Mouse (Mus musculus): ENCODE measurements around the gene Ercc1. TPM values are rescaled to one million over a fixed set of nuclear protein-coding genes. Genes with fewer than 3 reads are reported as not detected.
A peak's percentile ranks its signal among the peaks of the same experiment; 100 is the strongest.

Gene Ercc1
- polyA plus RNA-seq, 1 experiment from 2014 or later = 108 TPM

DNA sequence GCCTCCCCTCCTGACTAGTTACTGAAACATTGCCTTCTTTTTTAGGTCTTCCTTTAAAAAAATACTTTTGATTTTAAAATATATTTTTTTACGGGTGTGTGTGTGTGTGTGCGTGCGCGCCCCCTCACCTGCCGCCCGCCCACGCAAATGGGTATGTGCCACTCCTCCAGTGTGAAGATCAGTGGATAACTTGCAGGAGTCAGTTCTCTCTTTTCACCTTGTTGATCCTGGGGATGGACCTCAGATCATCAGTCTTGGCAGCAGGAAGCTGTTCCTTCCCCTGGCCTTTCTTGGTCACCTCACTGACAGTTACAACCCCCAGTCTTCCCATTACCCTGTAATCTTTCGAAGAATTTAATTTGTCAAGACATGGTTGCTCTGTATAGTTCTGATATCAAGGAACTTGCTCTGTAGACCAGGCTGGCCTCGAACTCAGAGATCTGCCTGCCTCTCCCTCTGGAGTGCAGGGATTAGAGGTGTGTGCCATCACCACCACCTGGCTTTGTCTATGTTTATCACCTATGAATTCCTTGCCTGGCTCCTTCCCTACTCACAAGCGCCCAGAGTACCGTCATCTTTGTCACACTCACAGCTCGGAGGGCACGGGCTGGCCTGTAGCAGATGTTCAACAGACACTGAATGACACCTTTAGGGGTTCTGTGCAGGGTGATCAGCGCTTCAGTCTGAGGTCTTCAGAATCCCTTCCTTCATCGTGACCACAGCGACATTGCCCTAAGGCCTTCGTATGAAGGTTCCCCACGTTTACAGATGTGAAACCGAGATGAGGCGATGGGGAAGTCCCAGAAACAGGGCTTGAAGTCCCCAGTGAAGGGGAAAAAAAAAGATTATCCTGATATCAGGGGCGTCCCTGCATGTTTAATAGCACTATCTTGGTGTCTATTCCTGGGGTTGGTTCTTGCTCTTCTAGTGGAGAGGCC is 19.0 kb upstream of the Ercc1 start:
- H3K4me2 ChIP-seq (replicated peaks; ENCODE audit: low read depth, low read length) = no peak overlapping the region
- H3K36me3 ChIP-seq (ENCODE audit: control insufficient read depth, insufficient read depth, low read length) = no peaks in the 10 kb centered on the region
- no peaks in the 10 kb centered on the region for H3K9me3 ChIP-seq (ENCODE audit: control insufficient read depth, low read length)
- 77% methylated on average over 21 of the region's 21 CpGs for WGBS
- no peak overlapping the region for H3K27ac ChIP-seq (ENCODE audit: low read depth, low read length)
- H3K4me1 ChIP-seq (replicated peaks; ENCODE audit: control insufficient read depth, insufficient read depth, low read length) = 0 out of 2 replicates have a peak, but pooled peaks cover 7% of the 10 kb centered on the region
- DNase-seq (ENCODE audit: low spot score) (no peak), ATAC-seq (ENCODE audit: low FRiP score) (no peak)
- H3K27me3 ChIP-seq (ENCODE audit: control insufficient read depth, insufficient read depth, low read length) = no peaks in the 10 kb centered on the region
- H3K9ac ChIP-seq (ENCODE audit: low read depth, low read length) = no peak overlapping the region
- H3K4me3 ChIP-seq (ENCODE audit: low read depth, low read length) = no peak overlapping the region

DNA sequence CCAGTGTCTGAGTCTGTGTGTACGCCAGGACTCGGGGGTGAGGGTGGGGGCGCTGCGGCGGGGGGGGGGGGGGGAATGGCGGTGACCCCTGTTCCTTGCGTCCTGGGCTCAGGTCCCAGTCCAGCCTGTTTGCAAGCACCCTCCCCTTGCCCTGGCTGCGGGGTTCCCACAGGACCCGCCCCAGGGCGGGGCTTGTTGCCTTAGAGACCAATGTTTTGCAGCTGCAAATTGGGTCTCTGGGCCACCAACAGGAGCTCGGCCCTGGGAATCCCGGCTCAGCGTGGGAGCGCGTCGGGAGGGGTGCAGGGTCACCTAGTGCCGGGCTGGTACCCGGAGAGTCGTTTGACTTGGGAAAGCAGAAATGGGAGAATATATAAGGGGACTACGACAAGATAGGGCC is 18.2 kb upstream of the Ercc1 start:
- Histone ChIP-seq H3K4me2 (replicated peaks; ENCODE audit: low read depth, low read length) (peak overlapping the region; percentile 49), H3K4me1 (replicated peaks; ENCODE audit: control insufficient read depth, insufficient read depth, low read length) (0 out of 2 replicates have a peak, but pooled peaks cover 7% of the 10 kb centered on the region), H3K9me3 (ENCODE audit: control insufficient read depth, low read length) (no peaks in the 10 kb centered on the region), H3K36me3 (ENCODE audit: control insufficient read depth, insufficient read depth, low read length) (no peaks in the 10 kb centered on the region), H3K9ac (ENCODE audit: low read depth, low read length) (0 out of 2 replicates have a peak overlapping the region, but pooled peaks have one; percentile 3), H3K27me3 (ENCODE audit: control insufficient read depth, insufficient read depth, low read length) (no peaks in the 10 kb centered on the region), H3K4me3 (ENCODE audit: low read depth, low read length) (peak overlapping the region; percentile 27), H3K27ac (ENCODE audit: low read depth, low read length) (no peak overlapping the region; the same call in 1 of the 2 replicates)
- peak; percentile 93 for DNase-seq (ENCODE audit: low spot score)
- ATAC-seq (ENCODE audit: low FRiP score) = peak; percentile 71
- whole genome bisulfite sequencing = 1% methylated on average over 19 of the region's 20 CpGs

DNA sequence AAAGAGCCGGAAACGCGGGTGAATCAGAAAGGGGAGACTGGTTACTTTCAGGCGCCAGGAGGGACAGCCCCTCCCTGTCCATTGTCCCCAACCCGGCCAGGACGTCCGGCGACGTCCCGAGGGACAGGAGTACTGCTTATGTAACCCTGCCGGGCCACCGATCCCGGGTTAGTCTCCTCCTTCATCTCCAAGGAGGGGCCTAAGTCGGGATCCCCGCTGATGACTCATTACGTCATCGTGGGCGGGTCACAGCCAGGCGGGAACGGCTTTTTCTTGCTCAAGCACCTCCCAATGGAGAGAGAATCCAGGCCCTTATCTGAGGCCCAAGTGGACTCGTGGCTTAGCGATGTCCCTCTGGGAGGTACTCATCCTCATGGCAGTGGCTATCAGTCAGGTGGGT is 17.4 kb upstream of the Ercc1 start:
- Histone ChIP-seq H3K9ac (ENCODE audit: low read depth, low read length) (0 out of 2 replicates have a peak overlapping the region, but pooled peaks have one; percentile 7), H3K4me1 (replicated peaks; ENCODE audit: control insufficient read depth, insufficient read depth, low read length) (0 out of 2 replicates have a peak, but pooled peaks cover 7% of the 10 kb centered on the region), H3K36me3 (ENCODE audit: control insufficient read depth, insufficient read depth, low read length) (no peaks in the 10 kb centered on the region), H3K4me2 (replicated peaks; ENCODE audit: low read depth, low read length) (peak overlapping the region; percentile 49), H3K27me3 (ENCODE audit: control insufficient read depth, insufficient read depth, low read length) (no peaks in the 10 kb centered on the region), H3K27ac (ENCODE audit: low read depth, low read length) (no peak overlapping the region), H3K4me3 (ENCODE audit: low read depth, low read length) (peak overlapping the region; percentile 27), H3K9me3 (ENCODE audit: control insufficient read depth, low read length) (no peaks in the 10 kb centered on the region)
- DNase-seq (ENCODE audit: low spot score) (peak; percentile 87), ATAC-seq (ENCODE audit: low FRiP score) (peak; percentile 67)
- WGBS = under 1% methylated on average over 22 of the region's 22 CpGs

DNA sequence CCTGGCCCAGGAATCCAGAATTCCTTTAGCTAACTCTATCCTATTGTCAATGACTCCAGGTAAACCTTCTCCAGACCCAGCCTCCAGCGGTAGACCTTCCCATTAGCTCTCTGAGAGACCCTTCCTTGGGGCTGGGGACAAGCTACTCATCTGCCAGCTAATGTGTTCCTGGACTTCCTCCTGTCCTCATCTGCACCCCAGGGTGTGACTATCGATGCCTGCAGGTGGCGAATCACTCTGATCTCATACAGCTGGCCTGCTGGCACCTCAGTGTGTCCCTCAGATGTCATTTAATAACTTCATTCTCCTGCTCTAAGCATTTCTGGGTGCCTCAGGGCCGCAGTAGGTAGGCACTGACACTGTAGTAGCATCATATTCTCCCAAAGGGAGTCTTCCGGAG is 16.8 kb upstream of the Ercc1 start:
- no peak for DNase-seq (ENCODE audit: low spot score)
- Histone ChIP-seq H3K27me3 (ENCODE audit: control insufficient read depth, insufficient read depth, low read length) (no peaks in the 10 kb centered on the region), H3K4me1 (replicated peaks; ENCODE audit: control insufficient read depth, insufficient read depth, low read length) (0 out of 2 replicates have a peak, but pooled peaks cover 7% of the 10 kb centered on the region), H3K27ac (ENCODE audit: low read depth, low read length) (no peak overlapping the region), H3K4me2 (replicated peaks; ENCODE audit: low read depth, low read length) (no peak overlapping the region), H3K9ac (ENCODE audit: low read depth, low read length) (no peak overlapping the region), H3K36me3 (ENCODE audit: control insufficient read depth, insufficient read depth, low read length) (no peaks in the 10 kb centered on the region), H3K9me3 (ENCODE audit: control insufficient read depth, low read length) (no peaks in the 10 kb centered on the region), H3K4me3 (ENCODE audit: low read depth, low read length) (no peak overlapping the region)
- WGBS = 80% methylated on average over 5 of the region's 5 CpGs
- no peak; the same call in 1 of the 2 replicates for ATAC-seq (ENCODE audit: low FRiP score)

DNA sequence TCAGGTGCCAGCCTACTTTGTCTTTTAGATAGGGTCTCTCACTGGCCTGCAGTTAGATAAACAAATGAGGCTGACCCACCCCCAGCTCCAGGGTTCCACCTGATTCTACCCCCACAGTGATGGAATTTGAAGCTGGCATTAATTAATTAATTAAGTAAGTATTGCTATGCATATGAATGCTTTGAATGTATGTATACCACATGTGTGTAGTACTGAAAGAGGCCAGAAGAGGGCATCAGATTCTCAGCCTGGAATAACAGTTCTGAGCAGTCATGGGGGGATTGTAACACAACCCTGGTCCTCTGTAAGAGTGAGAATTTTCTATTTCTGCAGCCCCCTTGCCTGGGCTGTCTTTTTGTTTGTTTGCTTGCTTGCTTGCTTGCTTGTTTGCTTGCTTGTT is 16.2 kb upstream of the Ercc1 start:
- H3K9me3 ChIP-seq (ENCODE audit: control insufficient read depth, low read length) = no peaks in the 10 kb centered on the region
- no peak overlapping the region for H3K4me2 ChIP-seq (replicated peaks; ENCODE audit: low read depth, low read length)
- H3K27me3 ChIP-seq (ENCODE audit: control insufficient read depth, insufficient read depth, low read length) = no peaks in the 10 kb centered on the region
- H3K36me3 ChIP-seq (ENCODE audit: control insufficient read depth, insufficient read depth, low read length) = no peaks in the 10 kb centered on the region
- H3K9ac ChIP-seq (ENCODE audit: low read depth, low read length) = no peak overlapping the region
- no peak for DNase-seq (ENCODE audit: low spot score)
- no peak for ATAC-seq (ENCODE audit: low FRiP score)
- H3K4me1 ChIP-seq (replicated peaks; ENCODE audit: control insufficient read depth, insufficient read depth, low read length) = 0 out of 2 replicates have a peak, but pooled peaks cover 7% of the 10 kb centered on the region
- no peak overlapping the region for H3K27ac ChIP-seq (ENCODE audit: low read depth, low read length)
- no peak overlapping the region for H3K4me3 ChIP-seq (ENCODE audit: low read depth, low read length)

DNA sequence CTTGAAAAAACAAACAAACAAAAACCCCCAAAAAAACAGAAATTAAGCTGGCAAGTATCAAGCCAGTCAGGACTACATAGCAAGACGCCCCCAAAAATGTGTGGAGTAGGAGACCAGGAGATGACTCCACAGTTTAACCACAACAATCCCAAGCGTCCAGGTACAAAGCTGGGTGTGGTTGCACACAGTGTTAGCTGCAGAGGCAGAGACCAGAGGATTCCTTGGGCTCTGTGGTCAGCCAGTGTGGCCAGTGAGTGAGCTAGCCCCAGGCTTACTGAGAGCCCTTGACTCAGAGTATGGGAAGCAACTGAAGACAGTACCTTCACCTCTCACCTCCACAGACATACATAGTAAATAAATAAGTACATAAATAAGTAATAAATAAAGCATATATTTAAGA is 12.7 kb upstream of the Ercc1 start:
- H3K9me3 ChIP-seq (ENCODE audit: control insufficient read depth, low read length) = no peaks in the 10 kb centered on the region
- H3K36me3 ChIP-seq (ENCODE audit: control insufficient read depth, insufficient read depth, low read length) = no peaks in the 10 kb centered on the region
- H3K4me2 ChIP-seq (replicated peaks; ENCODE audit: low read depth, low read length) = no peak overlapping the region
- DNase-seq (ENCODE audit: low spot score) (no peak), ATAC-seq (ENCODE audit: low FRiP score) (no peak)
- no peak overlapping the region for H3K4me3 ChIP-seq (ENCODE audit: low read depth, low read length)
- H3K9ac ChIP-seq (ENCODE audit: low read depth, low read length) = no peak overlapping the region
- H3K4me1 ChIP-seq (replicated peaks; ENCODE audit: control insufficient read depth, insufficient read depth, low read length) = no peaks in the 10 kb centered on the region
- no peak overlapping the region for H3K27ac ChIP-seq (ENCODE audit: low read depth, low read length)
- WGBS = 63% methylated on average over 2 of the region's 2 CpGs
- H3K27me3 ChIP-seq (ENCODE audit: control insufficient read depth, insufficient read depth, low read length) = no peaks in the 10 kb centered on the region

DNA sequence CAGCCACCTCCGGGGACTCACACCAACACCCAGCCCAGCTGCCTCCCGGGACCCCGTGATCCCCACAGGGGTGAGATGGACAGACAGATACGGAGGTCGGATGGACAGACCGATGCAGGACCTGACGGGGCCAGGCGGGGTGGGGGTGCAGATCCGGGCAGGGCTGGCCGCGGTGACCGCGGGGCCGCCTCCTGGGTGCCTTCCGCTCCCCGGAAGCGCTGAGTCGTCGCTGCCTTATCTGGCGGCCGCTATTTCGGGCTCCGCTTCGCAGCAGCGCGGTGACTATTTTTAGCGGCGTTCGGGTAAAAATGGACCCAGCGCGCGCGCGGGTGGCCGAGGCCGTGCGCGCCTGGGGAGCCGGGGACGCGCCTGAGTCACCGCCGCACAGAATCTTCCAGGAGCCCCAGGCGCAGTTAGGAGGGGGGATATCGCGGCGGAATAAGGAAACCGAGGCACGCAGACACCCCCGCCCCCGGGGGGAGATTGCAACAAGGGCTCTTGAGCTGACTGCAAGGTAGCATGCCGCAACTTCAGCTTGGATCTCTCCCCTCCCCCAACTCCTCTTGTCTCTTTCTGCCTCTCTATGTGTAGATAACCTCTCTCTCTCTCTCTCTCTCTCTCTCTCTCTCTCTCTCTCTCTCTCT is 11.7 kb upstream of the Ercc1 start:
- ATAC-seq (ENCODE audit: low FRiP score) = peak; percentile 41; the same call in 1 of the 2 replicates

DNA sequence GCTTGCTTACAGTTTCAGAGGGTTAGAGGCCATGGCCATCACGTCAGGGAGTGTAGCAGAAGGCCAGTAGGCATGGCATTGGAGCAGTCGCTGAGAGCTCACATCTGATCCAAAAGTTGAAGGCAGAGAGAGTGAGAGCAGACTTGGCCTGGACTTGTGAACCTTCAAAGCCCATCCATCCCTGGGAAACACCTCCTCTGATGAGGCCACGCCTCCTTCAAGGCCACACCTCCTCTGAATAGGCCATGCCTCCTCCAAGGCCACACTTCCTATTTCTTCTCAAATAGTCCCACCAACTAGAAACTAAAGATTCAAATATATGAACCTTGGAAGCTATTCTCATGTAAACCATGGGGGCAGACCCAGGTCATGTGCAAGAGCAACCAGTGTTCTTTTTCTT is 9.0 kb upstream of the Ercc1 start:
- Histone ChIP-seq H3K27ac (ENCODE audit: low read depth, low read length) (no peak overlapping the region), H3K36me3 (ENCODE audit: control insufficient read depth, insufficient read depth, low read length) (no peaks in the 10 kb centered on the region), H3K4me3 (ENCODE audit: low read depth, low read length) (no peak overlapping the region), H3K9ac (ENCODE audit: low read depth, low read length) (no peak overlapping the region), H3K4me2 (replicated peaks; ENCODE audit: low read depth, low read length) (no peak overlapping the region), H3K9me3 (ENCODE audit: control insufficient read depth, low read length) (no peaks in the 10 kb centered on the region), H3K27me3 (ENCODE audit: control insufficient read depth, insufficient read depth, low read length) (no peaks in the 10 kb centered on the region), H3K4me1 (replicated peaks; ENCODE audit: control insufficient read depth, insufficient read depth, low read length) (no peaks in the 10 kb centered on the region)
- ATAC-seq (ENCODE audit: low FRiP score) (no peak), DNase-seq (ENCODE audit: low spot score) (no peak)
- WGBS = 38% methylated on average over 3 of the region's 3 CpGs

More for the DNA sequence above, 11.7 kb upstream of the Ercc1 start:
- Histone ChIP-seq H3K4me1 (replicated peaks; ENCODE audit: control insufficient read depth, insufficient read depth, low read length) (no peaks in the 10 kb centered on the region), H3K9ac (ENCODE audit: low read depth, low read length) (peak overlapping the region; percentile 84), H3K4me3 (ENCODE audit: low read depth, low read length) (peak overlapping the region; percentile 61), H3K27me3 (ENCODE audit: control insufficient read depth, insufficient read depth, low read length) (no peaks in the 10 kb centered on the region), H3K9me3 (ENCODE audit: control insufficient read depth, low read length) (no peaks in the 10 kb centered on the region), H3K36me3 (ENCODE audit: control insufficient read depth, insufficient read depth, low read length) (no peaks in the 10 kb centered on the region), H3K27ac (ENCODE audit: low read depth, low read length) (peak overlapping the region; percentile 31), H3K4me2 (replicated peaks; ENCODE audit: low read depth, low read length) (peak overlapping the region; percentile 93)
- DNase-seq (ENCODE audit: low spot score) = peak; percentile 77
- WGBS = 1% methylated on average over 52 of the region's 52 CpGs
